Mouse (Mus musculus) right cerebral cortex, postnatal 36 days (tissue): Measurements from ENCODE around the gene Fdxr.

Experiments used
- DNase-seq, 2 experiments: peaks; one replicate each; pipeline ENCODE4 v3.0.0; 2022; ENCODE audit warnings: low spot score in 2 of 2, mixed read lengths in 1 of 2

The Fdxr gene

DNA sequence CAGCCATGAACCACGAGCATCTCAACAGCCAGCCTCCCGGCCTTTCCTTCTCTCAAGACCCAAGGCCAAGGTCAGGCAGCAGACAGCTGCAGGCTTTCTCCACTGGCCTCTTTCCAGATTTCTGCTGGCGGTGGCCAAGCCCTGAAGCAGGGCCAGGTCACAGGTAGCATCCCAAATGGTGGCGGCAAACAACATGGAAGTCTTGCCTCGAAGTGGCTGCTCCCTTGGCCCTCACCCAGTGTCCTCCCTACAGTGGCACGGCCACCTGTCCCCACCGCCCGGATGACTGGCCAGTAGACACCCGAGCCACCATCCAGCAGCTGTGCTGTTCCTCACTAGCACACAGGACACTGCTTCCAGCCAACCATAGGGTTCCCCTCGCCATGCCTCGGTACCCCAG lies 35.4 kb downstream of the Fdxr start:
- no peak for DNase-seq

- no peak for DNase-seq
Measured at GRCm38 (mm10) chr11:115236570-115236969, 40.3 kb downstream of the Fdxr start.

DNA sequence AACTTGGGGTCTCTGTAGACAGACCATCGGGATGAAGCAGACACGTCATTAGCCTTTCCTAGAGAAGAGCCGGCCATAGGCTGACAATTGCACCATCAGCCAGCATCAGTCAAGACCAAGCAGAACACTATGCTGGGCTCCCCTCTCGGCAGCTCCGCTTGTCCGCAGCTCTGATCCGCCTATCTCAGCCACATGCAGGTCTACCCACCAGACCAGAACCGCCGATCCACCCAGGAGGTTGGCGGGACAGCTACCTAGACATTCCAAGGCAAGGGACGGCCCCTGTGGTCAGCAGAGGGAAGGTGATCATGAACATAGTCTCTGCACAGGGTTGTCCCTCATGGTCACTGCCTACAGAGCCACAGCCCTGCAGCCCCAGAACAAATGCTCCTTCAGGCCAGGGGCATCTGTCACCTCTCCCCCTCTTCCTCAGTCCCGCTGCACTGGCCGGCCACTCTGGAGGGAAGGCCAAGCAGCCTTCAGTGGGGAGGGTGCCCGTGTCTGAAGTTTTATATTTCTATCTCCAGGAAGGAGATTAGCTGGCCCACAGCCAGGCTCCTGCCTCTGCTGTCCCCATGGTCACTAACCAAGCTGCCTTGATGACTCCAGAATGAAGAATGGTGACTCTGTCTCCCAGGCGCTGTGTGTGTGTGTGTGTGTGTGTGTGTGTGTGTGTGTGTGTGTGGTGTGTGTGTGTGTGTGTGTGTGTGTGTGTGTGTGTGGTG lies 42.4 kb downstream of the Fdxr start:
- no peak for DNase-seq

DNA sequence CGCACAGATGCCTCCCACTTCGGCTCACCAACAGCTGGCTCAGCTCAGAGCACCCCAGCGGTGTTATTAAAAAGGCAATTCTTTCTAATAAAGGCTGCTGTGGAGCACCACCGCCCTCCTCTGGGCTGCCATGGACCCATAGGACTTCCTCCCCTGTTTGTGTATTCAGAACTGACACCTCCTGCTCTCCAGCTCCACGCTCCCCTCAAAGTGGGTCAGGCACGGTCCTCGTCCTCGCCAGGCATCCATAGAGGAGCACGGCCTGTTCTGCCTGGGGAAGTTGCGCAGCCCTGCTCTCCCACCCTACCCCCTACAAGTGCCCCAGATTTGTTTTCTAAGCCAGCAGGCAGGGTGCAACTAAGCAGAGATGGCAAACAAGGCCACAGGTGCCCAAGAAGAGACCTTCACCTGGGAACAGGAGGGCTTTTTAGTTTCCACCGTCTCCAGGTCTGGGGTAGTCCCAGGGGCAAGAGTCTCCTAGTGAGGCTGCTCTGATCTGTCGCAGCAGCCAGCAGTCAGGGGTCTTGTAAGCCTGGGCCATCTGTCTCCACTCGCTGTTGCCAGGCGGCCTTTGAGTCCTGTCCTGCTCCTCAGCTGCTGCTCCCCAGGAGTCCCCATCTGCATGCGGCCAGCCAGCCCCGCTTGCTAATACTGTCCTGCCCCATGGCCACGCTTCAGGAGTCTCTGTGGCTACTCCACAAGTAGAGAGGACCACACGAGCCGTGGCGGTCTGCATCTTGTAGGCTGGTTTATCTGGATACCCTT lies 43.1 kb downstream of the Fdxr start:
- peak; percentile 40 to 47 for DNase-seq

DNA sequence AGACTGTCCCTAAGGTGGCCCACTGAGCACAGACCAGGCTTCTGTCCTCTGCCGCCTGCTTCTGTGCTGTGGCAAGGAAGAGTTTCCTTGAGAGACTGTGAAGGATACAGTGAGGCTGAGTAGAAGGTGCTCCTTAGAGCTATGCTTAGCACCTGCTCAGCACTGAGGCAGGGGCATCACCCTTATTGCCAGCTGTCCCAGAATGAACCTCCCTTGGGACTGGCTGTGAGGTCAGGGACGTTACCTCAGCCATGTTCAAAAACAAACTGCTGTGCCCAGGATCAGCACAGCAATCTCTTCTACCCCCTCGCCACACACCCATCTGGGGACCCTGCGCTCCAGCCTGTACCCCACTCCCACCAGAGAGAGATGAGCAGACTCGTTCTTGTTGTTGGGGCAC lies 44.0 kb downstream of the Fdxr start:
- no peak for DNase-seq

GRCm38 (mm10) chr11:115231924-115232323 lies 44.9 kb downstream of the Fdxr start:
- DNase-seq: peak in 1 of 2 experiments; percentile 13

GRCm38 (mm10) chr11:115231168-115231915 lies 45.5 kb downstream of the Fdxr start:
- DNase-seq: no peak

DNA sequence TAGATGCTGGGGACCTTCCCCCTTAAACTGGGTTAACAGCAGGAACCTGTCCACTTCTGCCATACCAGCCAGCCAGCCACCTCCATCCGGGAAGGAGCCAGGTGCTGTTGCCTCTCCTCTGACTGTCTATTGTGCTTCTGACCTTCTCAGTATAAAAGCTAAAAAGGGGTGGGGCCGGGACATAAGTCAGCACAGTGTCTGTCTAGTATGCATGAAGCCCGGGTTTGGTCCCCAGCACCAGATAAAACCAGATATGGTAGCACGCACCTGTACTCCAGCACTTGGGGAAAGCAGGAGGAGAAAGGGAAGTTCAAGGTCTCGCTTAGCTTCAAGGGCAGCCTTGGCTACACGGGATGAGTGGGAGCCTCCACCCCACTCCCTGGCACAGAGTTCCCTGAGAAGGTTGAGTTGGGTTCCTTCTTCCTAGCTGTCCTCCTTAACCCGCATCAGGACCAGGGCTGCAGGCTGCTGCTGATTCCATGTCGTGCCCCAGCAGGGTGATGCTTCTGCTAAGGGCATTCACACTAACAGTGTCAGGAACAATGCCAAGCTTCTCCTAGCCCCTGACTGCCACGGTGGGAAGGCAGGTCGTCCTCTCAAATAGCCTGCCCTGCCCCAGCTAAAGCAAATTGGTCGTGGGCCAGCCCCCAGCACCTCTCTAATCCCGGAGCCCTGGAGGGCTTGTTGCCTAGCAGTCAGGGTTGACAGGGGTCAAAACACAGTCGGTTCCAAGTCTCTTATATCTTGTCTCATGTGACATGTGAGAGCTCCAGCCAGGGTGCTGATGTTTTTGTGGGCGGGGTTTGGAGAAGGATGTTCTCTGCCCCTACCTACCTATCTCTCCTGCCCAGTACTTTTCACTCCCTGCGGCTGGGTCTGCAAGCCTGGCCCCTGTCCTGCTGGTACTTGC lies 47.6 kb downstream of the Fdxr start:
- DNase-seq: no peak

GRCm38 (mm10) chr11:115228430-115228829 lies 48.4 kb downstream of the Fdxr start:
- DNase-seq: no peak

DNA sequence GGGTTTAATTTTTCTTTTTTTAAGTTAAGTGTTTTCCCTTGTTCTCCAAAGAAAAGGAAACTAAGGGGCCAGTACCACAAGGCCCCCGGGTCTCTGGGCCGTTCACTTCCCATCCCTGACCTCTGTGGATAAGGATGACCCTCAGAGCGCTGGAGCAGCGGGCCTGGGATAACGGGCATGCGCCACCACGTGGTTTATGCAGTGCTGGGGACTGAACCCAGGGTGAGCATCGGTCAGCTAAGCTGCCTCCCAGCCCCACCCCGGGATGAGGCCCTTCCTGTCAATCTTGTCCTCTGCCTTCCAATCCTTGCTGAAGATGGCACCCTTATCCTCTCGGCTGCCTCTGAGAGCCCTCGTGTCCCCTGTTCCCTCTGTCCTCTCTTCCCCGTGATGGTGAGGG lies 49.2 kb downstream of the Fdxr start:
- no peak for DNase-seq

DNA sequence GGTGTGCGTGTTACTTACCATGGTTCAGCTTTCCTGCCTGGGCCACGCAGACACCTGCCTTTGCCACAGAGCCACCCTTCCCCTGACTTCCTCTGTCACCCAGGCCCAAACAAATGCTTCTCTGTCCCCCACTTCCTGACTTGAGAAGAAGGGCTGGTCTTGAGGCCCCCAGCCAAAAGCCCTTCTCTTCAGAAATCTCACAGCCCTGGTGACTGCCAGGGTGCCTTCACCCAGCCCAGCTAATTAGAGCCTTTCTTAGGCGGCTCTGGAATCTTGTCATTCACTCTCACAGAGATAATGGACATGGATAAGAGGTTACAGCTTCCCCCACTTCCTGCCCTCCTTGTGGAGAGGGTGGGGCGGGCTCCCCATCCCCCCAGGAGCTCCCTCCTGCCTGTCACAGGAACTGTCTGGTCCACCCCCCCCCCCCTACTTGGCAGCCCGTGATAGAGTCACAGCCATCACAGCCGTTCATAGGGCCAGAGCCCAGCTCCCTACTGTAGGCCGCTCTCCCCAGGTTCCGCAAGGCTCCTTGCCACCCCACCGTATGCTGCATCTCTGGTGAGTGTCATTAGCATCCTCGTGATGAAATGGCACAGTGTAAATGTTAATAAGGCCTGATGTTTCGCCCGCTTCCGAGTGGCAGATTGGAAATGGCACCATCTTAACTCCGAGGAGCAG lies 49.9 kb downstream of the Fdxr start:
- no peak for DNase-seq

GRCm38 (mm10) chr11:115225301-115225700 lies 51.5 kb downstream of the Fdxr start:
- no peak for DNase-seq

- no peak for DNase-seq
Measured at GRCm38 (mm10) chr11:115224889-115225288, 52.0 kb downstream of the Fdxr start.

GRCm38 (mm10) chr11:115223877-115224276 lies 53.0 kb downstream of the Fdxr start:
- no peak for DNase-seq

GRCm38 (mm10) chr11:115223451-115223850 lies 53.4 kb downstream of the Fdxr start:
- DNase-seq: no peak

- no peak for DNase-seq
Measured at GRCm38 (mm10) chr11:115222570-115222969, 54.3 kb downstream of the Fdxr start.

GRCm38 (mm10) chr11:115222077-115222476 lies 54.8 kb downstream of the Fdxr start:
- no peak for DNase-seq

DNA sequence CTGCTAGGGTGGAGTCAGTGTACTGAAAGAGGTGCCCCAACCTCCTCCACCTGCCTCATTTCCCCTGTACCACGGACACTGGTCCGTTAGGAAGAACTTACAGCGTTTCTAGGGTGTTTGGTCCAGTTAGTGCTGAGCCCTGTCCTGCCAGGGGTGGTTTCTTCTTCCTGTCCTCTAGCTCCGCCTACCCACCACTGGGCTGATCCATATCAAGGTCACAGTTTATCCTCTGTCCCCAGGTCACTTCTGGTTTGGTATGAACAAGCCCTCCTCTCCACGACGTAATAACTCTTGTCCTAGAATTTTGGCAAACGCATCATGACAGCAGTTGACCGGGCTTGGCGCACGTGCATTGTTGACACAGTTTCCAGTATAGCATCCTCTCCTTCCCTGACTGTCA lies 57.2 kb downstream of the Fdxr start:
- no peak for DNase-seq

DNA sequence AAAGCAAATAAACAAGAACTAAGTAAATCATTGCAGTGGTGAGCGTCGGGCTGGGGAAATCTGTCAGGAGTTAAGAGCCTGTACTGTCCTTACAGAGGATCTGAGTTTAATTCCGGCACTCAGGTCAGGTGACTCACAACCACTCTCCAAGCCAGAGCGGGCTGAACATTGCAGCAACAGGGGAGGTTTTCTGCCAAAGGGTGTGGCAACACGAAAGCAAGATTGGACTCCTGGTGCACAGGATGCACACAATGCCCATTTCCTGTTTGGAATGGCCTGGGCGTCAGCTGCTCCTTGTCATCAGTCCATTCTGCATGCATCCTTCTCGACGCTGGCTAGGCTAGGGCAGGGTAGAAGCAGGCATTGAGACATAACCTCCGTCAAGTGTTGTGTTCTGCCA lies 57.6 kb downstream of the Fdxr start:
- DNase-seq: no peak
